In genomic region chr9:107695441-107696105, GRCm38 (mm10) we compare ENCODE assay signal across 10 mouse cellular contexts. TPM values are rescaled to one million over a fixed set of nuclear protein-coding genes. Genes with fewer than 3 reads are reported as not detected.
DNase-seq lines count a peak whose midpoint lies in the region; ATAC-seq and TF ChIP-seq lines count a peak whose summit lies in the region.
"Had no signal": no experiment of that assay in that cellular context is flagged by ENCODE, and none has a peak within 500 bp of the region (broad histone marks: within the 10 kb centered on the region; RNA-seq: fewer than 3 reads in every experiment).

No protein-coding gene starts in this region.

- no peaks in the 10 kb centered on the region for H3K36me3 ChIP-seq in heart, embryonic 15.5 days
- H3K36me3 ChIP-seq in midbrain, embryonic 13.5 days: peaks cover 38% of the 10 kb centered on the region
- peaks cover 7% of the 10 kb centered on the region for H3K36me3 ChIP-seq in midbrain, embryonic 16.5 days (ENCODE audit: control insufficient read depth, insufficient read depth, low read length)
- H3K36me3 ChIP-seq in kidney, embryonic 16.5 days (ENCODE audit: insufficient read depth, low read length): peaks cover 18% of the 10 kb centered on the region
- H3K36me3 ChIP-seq in stomach, postnatal 0 days (ENCODE audit: control insufficient read depth, insufficient read depth, low read length): peaks cover 2% of the 10 kb centered on the region; the same call in 1 of the 2 replicates

- intact Hi-C loops in heart, postnatal 36 days (cut with DNase I): no loop called here

- ATAC-seq in heart, embryonic 15.5 days (replicated peaks; ENCODE audit: insufficient number of reproducible peaks, insufficient read depth, low FRiP score, low read depth): no peak
- no peak for ATAC-seq in midbrain, embryonic 13.5 days
- ATAC-seq in midbrain, embryonic 16.5 days: no peak
- no peak for ATAC-seq in kidney, embryonic 16.5 days (ENCODE audit: low FRiP score, low TSS enrichment)
- no peak for ATAC-seq in stomach, postnatal 0 days (ENCODE audit: low FRiP score, low TSS enrichment)
- ATAC-seq: midbrain, embryonic 15.5 days had no signal

- TF ChIP-seq EP300 in stomach, postnatal 0 days (optimal IDR thresholded peaks at IDR 0.05): no peak

- H3K4me1 ChIP-seq in heart, embryonic 15.5 days (replicated peaks): peaks cover 70% of the 10 kb centered on the region
- H3K4me1 ChIP-seq in midbrain, embryonic 13.5 days (replicated peaks): peaks cover 76% of the 10 kb centered on the region
- peaks cover 41% of the 10 kb centered on the region for H3K4me1 ChIP-seq in midbrain, embryonic 16.5 days (ENCODE audit: control insufficient read depth, insufficient read depth, low read length)
- peaks cover 69% of the 10 kb centered on the region for H3K4me1 ChIP-seq in kidney, embryonic 16.5 days (ENCODE audit: insufficient read depth, low read length)
- H3K4me1 ChIP-seq in stomach, postnatal 0 days (replicated peaks; ENCODE audit: control insufficient read depth, insufficient read depth): peaks cover 32% of the 10 kb centered on the region

- no peak for DNase-seq in heart, postnatal 36 days
- no peak for DNase-seq in stomach, postnatal 0 days (ENCODE audit: low spot score)
- no peak for DNase-seq in spleen, postnatal 36 days (ENCODE audit: low spot score in 2 of 2)
- DNase-seq: cerebellum, postnatal 25 days; gastrocnemius, postnatal 10 days had no signal

- H3K9me3 ChIP-seq in heart, embryonic 15.5 days (replicated peaks): no peaks in the 10 kb centered on the region
- no peaks in the 10 kb centered on the region for H3K9me3 ChIP-seq in midbrain, embryonic 13.5 days
- H3K9me3 ChIP-seq in midbrain, embryonic 16.5 days (replicated peaks; ENCODE audit: control insufficient read depth, low read length, poor library complexity, severe bottlenecking): no peaks in the 10 kb centered on the region
- no peaks in the 10 kb centered on the region for H3K9me3 ChIP-seq in kidney, embryonic 16.5 days (ENCODE audit: low read length)
- no peaks in the 10 kb centered on the region for H3K9me3 ChIP-seq in stomach, postnatal 0 days (ENCODE audit: control insufficient read depth, low read length)
- H3K9me3 ChIP-seq: midbrain, embryonic 15.5 days had no signal

- WGBS in heart, embryonic 15.5 days: 76% methylated on average over 12 of the region's 12 CpGs
- WGBS in midbrain, embryonic 13.5 days: 76% methylated on average over 12 of the region's 12 CpGs
- 80% methylated on average over 12 of the region's 12 CpGs for WGBS in midbrain, embryonic 16.5 days
- WGBS in kidney, embryonic 16.5 days: 72% methylated on average over 12 of the region's 12 CpGs
- 67% methylated on average over 12 of the region's 12 CpGs for WGBS in stomach, postnatal 0 days

- no peak for TF ChIP-seq CTCF in stomach, postnatal 0 days (IDR thresholded peaks at IDR 0.05; ENCODE audit: low read depth)

- H3K4me3 ChIP-seq in heart, embryonic 15.5 days: no peak overlapping the region
- H3K4me3 ChIP-seq in midbrain, embryonic 13.5 days (replicated peaks): no peak overlapping the region
- no peak overlapping the region for H3K4me3 ChIP-seq in midbrain, embryonic 16.5 days (ENCODE audit: low read depth, low read length)
- no peak overlapping the region for H3K4me3 ChIP-seq in kidney, embryonic 16.5 days (ENCODE audit: low read length)
- H3K4me3 ChIP-seq in stomach, postnatal 0 days (ENCODE audit: low read depth, low read length): no peak overlapping the region
- H3K4me3 ChIP-seq: midbrain, embryonic 15.5 days had no signal

- peak overlapping the region; percentile 41 for H3K27ac ChIP-seq in heart, embryonic 15.5 days
- H3K27ac ChIP-seq in midbrain, embryonic 13.5 days: 0 out of 2 replicates have a peak overlapping the region, but pooled peaks have one; percentile 4
- no peak overlapping the region for H3K27ac ChIP-seq in midbrain, embryonic 16.5 days (ENCODE audit: low read length)
- H3K27ac ChIP-seq in kidney, embryonic 16.5 days (ENCODE audit: low read length): peak overlapping the region; percentile 91
- 0 out of 2 replicates have a peak overlapping the region, but pooled peaks have one; percentile 5 for H3K27ac ChIP-seq in stomach, postnatal 0 days (replicated peaks)
- H3K27ac ChIP-seq: midbrain, embryonic 15.5 days had no signal

- H3K27me3 ChIP-seq in heart, embryonic 15.5 days: no peaks in the 10 kb centered on the region
- no peaks in the 10 kb centered on the region for H3K27me3 ChIP-seq in midbrain, embryonic 13.5 days
- no peaks in the 10 kb centered on the region for H3K27me3 ChIP-seq in midbrain, embryonic 16.5 days (ENCODE audit: control insufficient read depth, insufficient read depth, low read depth, low read length)
- no peaks in the 10 kb centered on the region for H3K27me3 ChIP-seq in kidney, embryonic 16.5 days (ENCODE audit: insufficient read depth, low read length)
- H3K27me3 ChIP-seq in stomach, postnatal 0 days (ENCODE audit: control insufficient read depth, insufficient read depth, low read length): no peaks in the 10 kb centered on the region
- H3K27me3 ChIP-seq: midbrain, embryonic 15.5 days had no signal

- no peak overlapping the region for H3K4me2 ChIP-seq in heart, embryonic 15.5 days
- H3K4me2 ChIP-seq in midbrain, embryonic 13.5 days (replicated peaks): no peak overlapping the region
- H3K4me2 ChIP-seq in midbrain, embryonic 16.5 days (ENCODE audit: low read length): no peak overlapping the region
- no peak overlapping the region for H3K4me2 ChIP-seq in kidney, embryonic 16.5 days (replicated peaks; ENCODE audit: low read depth, low read length)
- H3K4me2 ChIP-seq in stomach, postnatal 0 days (replicated peaks; ENCODE audit: low read depth): no peak overlapping the region
- H3K4me2 ChIP-seq: midbrain, embryonic 15.5 days had no signal

- no peak overlapping the region for H3K9ac ChIP-seq in heart, embryonic 15.5 days
- 0 out of 2 replicates have a peak overlapping the region, but pooled peaks have one; percentile 36 for H3K9ac ChIP-seq in midbrain, embryonic 13.5 days (replicated peaks)
- H3K9ac ChIP-seq in midbrain, embryonic 16.5 days (ENCODE audit: low read depth, low read length): no peak overlapping the region
- H3K9ac ChIP-seq in kidney, embryonic 16.5 days (replicated peaks; ENCODE audit: low read length): no peak overlapping the region
- no peak overlapping the region for H3K9ac ChIP-seq in stomach, postnatal 0 days (ENCODE audit: low read length)
- H3K9ac ChIP-seq: midbrain, embryonic 15.5 days had no signal

RNA-seq across cellular contexts. Expression of gene Sema3f, which starts 14.7 kb away (rescaled TPM):
- 4.1 and 7.1 TPM in 2 replicates for polyA plus RNA-seq in heart, embryonic 15.5 days (2015; fragmentation: Nextera tagmentation; extraction: Ambion mirVana)
- total RNA-seq in heart, postnatal 36 days (2021): 10 to 100 TPM; 16.0 to 16.9 TPM
- polyA plus RNA-seq in midbrain, embryonic 13.5 days (2015; fragmentation: Nextera tagmentation; extraction: Ambion mirVana): 18.9 and 24.6 TPM in 2 replicates
- polyA plus RNA-seq in midbrain, embryonic 16.5 days (2015; fragmentation: Nextera tagmentation; extraction: Ambion mirVana): 16.6 and 19.2 TPM in 2 replicates
- polyA plus RNA-seq in kidney, embryonic 16.5 days (2015; fragmentation: Nextera tagmentation; extraction: Ambion mirVana): 20.9 and 25.7 TPM in 2 replicates
- 11.7 and 15.1 TPM in 2 replicates for polyA plus RNA-seq in stomach, postnatal 0 days (2015; fragmentation: Nextera tagmentation; extraction: Ambion mirVana)

RNA-seq across cellular contexts. Expression of gene Gnat1, which starts 16.1 kb away (rescaled TPM):
- polyA plus RNA-seq in heart, embryonic 15.5 days (2015; fragmentation: Nextera tagmentation; extraction: Ambion mirVana): 0.53 and 0.98 TPM in 2 replicates
- total RNA-seq in heart, postnatal 36 days (2021): not detected
- 2.4 and 2.7 TPM in 2 replicates for polyA plus RNA-seq in midbrain, embryonic 13.5 days (2015; fragmentation: Nextera tagmentation; extraction: Ambion mirVana)
- polyA plus RNA-seq in midbrain, embryonic 16.5 days (2015; fragmentation: Nextera tagmentation; extraction: Ambion mirVana): 1.6 and 2.2 TPM in 2 replicates
- polyA plus RNA-seq in kidney, embryonic 16.5 days (2015; fragmentation: Nextera tagmentation; extraction: Ambion mirVana): 2.8 and 3.0 TPM in 2 replicates
- 2.1 and 2.9 TPM in 2 replicates for polyA plus RNA-seq in stomach, postnatal 0 days (2015; fragmentation: Nextera tagmentation; extraction: Ambion mirVana)
- total RNA-seq: gastrocnemius, postnatal 10 days had no signal

RNA-seq across cellular contexts. Expression of gene Slc38a3, which starts 26.2 kb away (rescaled TPM):
- polyA plus RNA-seq in heart, embryonic 15.5 days (2015; fragmentation: Nextera tagmentation; extraction: Ambion mirVana): 2.5 and 3.6 TPM in 2 replicates
- total RNA-seq in heart, postnatal 36 days (2021): 10 to 100 TPM; 66.0 to 80.3 TPM
- 18.7 and 22.0 TPM in 2 replicates for polyA plus RNA-seq in midbrain, embryonic 13.5 days (2015; fragmentation: Nextera tagmentation; extraction: Ambion mirVana)
- polyA plus RNA-seq in midbrain, embryonic 16.5 days (2015; fragmentation: Nextera tagmentation; extraction: Ambion mirVana): 31.1 and 34.0 TPM in 2 replicates
- polyA plus RNA-seq in kidney, embryonic 16.5 days (2015; fragmentation: Nextera tagmentation; extraction: Ambion mirVana): 12.4 and 12.9 TPM in 2 replicates
- 0.95 and 1.1 TPM in 2 replicates for polyA plus RNA-seq in stomach, postnatal 0 days (2015; fragmentation: Nextera tagmentation; extraction: Ambion mirVana)
